Mouse (Mus musculus) hindbrain, postnatal 0 days (tissue): ENCODE measurements around the gene Hist1h2br. TPM values are rescaled to one million over a fixed set of nuclear protein-coding genes. Genes with fewer than 3 reads are reported as not detected.
A peak's percentile ranks its signal among the peaks of the same experiment; 100 is the strongest.
"Not testable (repeated sequence)": the region's sequence is repeated elsewhere in the genome, so short reads cannot be mapped to it uniquely, and the experiment has no call there.

Source experiments
- ATAC-seq: fragments of 200-750 bp; cut with Nextera tagmentation; 2 replicates; pipeline ENCODE4 v1.8.0; 2017; ENCODE audit warnings: mild to moderate bottlenecking, moderate TSS enrichment, moderate library complexity
- DNase-seq: peaks from one replicate; pipeline ENCODE4 v3.0.0-alpha.2; 2015; ENCODE audit warnings: low spot score
- H3K27ac ChIP-seq: fragments of 300-500 bp; sonication (generic); 2 replicates; pipeline ENCODE4 v1.5.1; 2014; ENCODE audit warnings: mild to moderate bottlenecking
- H3K27me3 ChIP-seq: fragments of 300-500 bp; sonication (generic); 2 replicates; pipeline ENCODE4 v1.6.1; 2014; ENCODE audit warnings: low read length, mixed read lengths; ENCODE audit not compliant: insufficient read depth
- H3K36me3 ChIP-seq: fragments of 300-500 bp; sonication (generic); 2 replicates; pipeline ENCODE4 v1.6.1; 2014; ENCODE audit warnings: low read length, mixed read lengths; ENCODE audit not compliant: insufficient read depth
- H3K4me1 ChIP-seq: fragments of 300-500 bp; sonication (generic); 2 replicates; pipeline ENCODE4 v1.6.1; 2014; ENCODE audit warnings: antibody characterized with exemption, low read length, mixed read lengths; ENCODE audit not compliant: insufficient read depth
- H3K4me2 ChIP-seq: fragments of 300-500 bp; sonication (generic); 2 replicates; pipeline ENCODE4 v1.6.1; 2014; ENCODE audit warnings: low read depth, mild to moderate bottlenecking, low read length, moderate library complexity, mixed read lengths
- H3K4me3 ChIP-seq: fragments of 300-500 bp; sonication (generic); 2 replicates; pipeline ENCODE4 v1.5.1; 2014; ENCODE audit warnings: low read length
- H3K9ac ChIP-seq: fragments of 300-500 bp; sonication (generic); replicated peaks from 2 replicates; pipeline ENCODE4 v1.6.1; 2014; ENCODE audit warnings: mild to moderate bottlenecking, low read length, moderate library complexity, mixed read lengths
- H3K9me3 ChIP-seq: fragments of 300-500 bp; sonication (generic); 2 replicates; pipeline ENCODE4 v1.6.1; 2016; ENCODE audit warnings: low read length, mixed read lengths
- CTCF ChIP-seq: IDR thresholded peaks from 2 replicates; pipeline ENCODE4 v1.5.1; 2016; ENCODE audit warnings: antibody characterized with exemption, control low read depth, low read depth
- WGBS: fragments of 180-500 bp; shearing (Covaris S2); extraction: QIAGEN DNeasy Blood & Tissue Kit; methylation state at CpG from one replicate; pipeline ENCODE4 v1.1.7; 2014; 5-methylcytosine and 5-hydroxymethylcytosine counted together
- polyA plus RNA-seq: library from polyadenylated mRNA; unstranded; fragments of >200 nt; fragmentation: Nextera tagmentation; extraction: Ambion mirVana; gene quantifications from 2 replicates; pipeline ENCODE4 v1.2.1, GENCODE M21; 2015
- total RNA-seq: library from RNA; depleted of rRNA; stranded (reverse); fragments of >200 nt; gene quantifications from 2 replicates; pipeline ENCODE4 v1.2.3, GENCODE M21; 2014

Gene Hist1h2br
- total and polyA plus RNA-seq, 2 experiments from 2014 or later: 4.7 to 757 TPM

DNA sequence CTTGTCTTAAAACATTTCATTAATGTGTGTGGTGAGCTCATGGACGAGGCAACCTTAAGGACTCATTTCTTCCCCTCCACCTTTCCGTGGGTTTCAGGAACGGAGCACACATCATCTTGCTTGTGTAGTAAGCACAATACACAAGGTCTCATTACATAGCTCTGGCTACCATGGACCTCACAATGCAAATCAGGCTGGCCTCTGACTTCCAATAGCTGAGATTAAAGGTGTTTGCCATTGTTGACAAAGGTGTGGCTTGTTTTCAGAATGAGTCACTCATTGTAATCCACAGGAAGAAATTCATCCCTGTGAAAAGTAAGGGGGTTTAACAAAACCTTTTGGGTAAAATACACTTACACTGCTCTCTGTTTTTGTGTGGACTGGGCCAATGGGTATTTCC lies 5.0 kb upstream of the Hist1h2br start:
- Histone ChIP-seq H3K4me1 (no peaks in the 10 kb centered on the region), H3K27ac (no peak overlapping the region), H3K36me3 (no peaks in the 10 kb centered on the region), H3K9me3 (no peaks in the 10 kb centered on the region), H3K27me3 (no peaks in the 10 kb centered on the region), H3K4me3 (no peak overlapping the region), H3K4me2 (no peak overlapping the region), H3K9ac (no peak overlapping the region)
- no peak for ATAC-seq
- no peak for DNase-seq
- no peak for TF ChIP-seq CTCF
- WGBS: 87% methylated on average over 3 of the region's 3 CpGs

DNA sequence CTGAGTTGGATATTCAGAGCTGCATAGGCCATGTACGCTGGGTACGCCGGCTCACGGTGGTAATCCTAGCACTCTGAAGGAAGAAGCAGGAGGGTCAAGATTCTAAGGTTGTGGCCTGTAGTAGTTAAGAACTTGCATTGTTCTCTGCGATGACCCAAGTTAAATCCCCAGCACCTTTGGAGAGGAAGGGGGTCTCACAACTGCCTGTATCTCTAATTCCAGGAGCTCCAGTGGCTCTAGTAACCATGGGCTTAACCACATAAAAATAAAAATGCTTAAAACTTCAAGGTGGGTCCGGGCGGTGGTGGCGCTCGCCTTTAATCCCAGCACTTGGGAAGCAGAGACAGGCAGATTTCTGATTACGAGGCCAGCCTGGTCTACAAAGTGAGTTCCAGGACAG lies 3.2 kb upstream of the Hist1h2br start:
- Histone ChIP-seq H3K4me1 (no peaks in the 10 kb centered on the region), H3K9ac (no peak overlapping the region), H3K9me3 (no peaks in the 10 kb centered on the region), H3K27me3 (no peaks in the 10 kb centered on the region), H3K4me3 (no peak overlapping the region), H3K4me2 (no peak overlapping the region), H3K36me3 (no peaks in the 10 kb centered on the region), H3K27ac (no peak overlapping the region)
- TF ChIP-seq CTCF: no peak
- DNase-seq (no peak), ATAC-seq (no peak)
- WGBS: 89% methylated on average over 10 of the region's 10 CpGs

DNA sequence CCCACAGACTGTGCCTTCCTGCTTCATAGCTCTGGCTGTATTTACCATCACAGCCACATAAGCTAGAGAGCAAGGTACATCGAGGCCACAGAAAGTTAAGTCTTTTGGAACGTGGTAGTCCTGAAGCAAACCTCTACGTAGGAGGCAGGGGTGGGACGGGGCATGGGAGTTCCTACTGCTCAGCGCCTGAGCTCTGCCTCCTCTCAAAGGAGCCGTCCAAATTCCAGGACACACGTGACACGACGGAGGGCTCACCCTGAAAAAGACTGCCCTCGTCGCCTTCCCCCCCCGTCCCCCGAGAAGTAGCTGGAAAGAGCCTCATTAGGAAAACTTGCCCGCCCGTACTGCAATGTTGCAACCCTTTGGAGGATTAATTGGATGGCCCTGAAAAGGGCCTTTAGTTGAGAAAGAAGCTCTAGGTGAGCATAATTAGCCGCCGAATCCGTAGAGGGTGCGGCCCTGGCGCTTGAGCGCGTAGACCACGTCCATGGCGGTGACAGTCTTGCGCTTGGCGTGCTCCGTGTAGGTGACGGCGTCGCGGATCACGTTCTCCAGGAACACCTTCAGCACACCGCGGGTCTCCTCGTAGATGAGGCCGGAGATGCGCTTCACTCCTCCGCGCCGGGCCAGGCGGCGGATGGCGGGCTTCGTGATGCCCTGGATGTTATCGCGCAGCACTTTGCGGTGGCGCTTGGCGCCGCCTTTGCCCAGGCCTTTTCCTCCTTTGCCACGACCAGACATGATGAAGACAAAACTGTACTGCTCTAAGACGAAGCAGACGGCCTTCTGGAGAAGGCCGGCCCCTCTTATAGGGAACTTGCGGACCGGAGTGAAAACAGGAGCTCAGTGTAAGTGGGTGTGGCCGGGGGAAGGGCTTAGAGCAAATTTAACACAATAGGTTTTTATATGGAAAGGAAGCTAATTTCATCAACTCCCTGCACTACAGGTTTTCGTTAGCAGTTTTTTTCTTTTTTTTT lies 1.8 kb upstream of the Hist1h2br start, which contains the start of gene Hist1h4n:
Hist1h4n (minus strand) TSS at position 779 of the 977 bp plus-strand sequence.
- H3K4me3 ChIP-seq, DNase-seq, H3K27ac ChIP-seq, H3K27me3 ChIP-seq, H3K36me3 ChIP-seq, H3K9me3 ChIP-seq, H3K9ac ChIP-seq, H3K4me1 ChIP-seq: not testable (repeated sequence)
- ATAC-seq: peak; percentile 88
- under 1% methylated on average over 22 of the region's 58 CpGs for WGBS
- H3K4me2 ChIP-seq: peak within 1 kb of the TSS; percentile 36; the same call in 1 of the 2 replicates

DNA sequence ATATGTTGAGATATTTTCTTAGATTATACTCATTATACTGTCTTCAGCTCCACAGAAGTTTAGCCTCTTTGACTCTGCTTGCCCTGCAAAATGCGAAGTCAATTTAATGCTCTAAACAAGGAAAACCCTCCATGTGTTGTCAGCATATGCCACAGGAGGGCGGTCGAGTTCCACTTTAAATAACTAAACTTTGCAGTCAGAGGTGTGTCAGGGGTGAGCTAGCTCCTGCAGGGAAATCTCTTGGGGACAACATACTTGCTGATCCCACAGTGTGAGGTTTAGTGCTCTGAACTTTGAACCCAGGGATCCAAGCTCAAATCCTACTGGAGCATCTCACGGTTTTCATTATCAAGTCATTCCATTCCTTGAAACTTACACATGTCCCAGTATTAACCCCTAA lies 7.0 kb downstream of the Hist1h2br start:
- not testable (repeated sequence) for H3K9me3 ChIP-seq, DNase-seq, H3K27ac ChIP-seq, H3K36me3 ChIP-seq, H3K4me3 ChIP-seq, H3K27me3 ChIP-seq, H3K4me1 ChIP-seq, H3K9ac ChIP-seq, H3K4me2 ChIP-seq
- no CpG with 5 or more reads among the region's 4 CpGs for WGBS
- peak; percentile 67 for ATAC-seq

DNA sequence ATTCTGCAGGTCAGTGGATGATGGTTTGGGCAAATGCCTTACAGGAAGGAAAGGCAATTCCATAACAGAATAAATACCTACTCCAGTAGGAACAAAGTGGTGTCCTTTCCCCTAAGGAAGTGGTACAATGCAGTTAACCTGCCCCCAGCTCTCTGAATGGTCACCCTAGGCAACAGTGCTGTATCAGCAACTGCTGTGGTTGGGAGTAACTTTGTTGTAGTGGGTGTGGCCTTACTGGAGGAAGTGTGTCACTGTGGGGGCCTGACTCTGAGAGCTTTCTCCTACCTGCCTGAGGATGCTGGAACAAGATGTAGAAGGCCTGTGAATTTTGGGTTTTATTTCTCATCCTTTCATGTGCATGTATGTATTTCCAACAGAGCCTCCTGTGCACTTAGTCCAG lies 12.8 kb downstream of the Hist1h2br start:
- not testable (repeated sequence) for H3K4me2 ChIP-seq, DNase-seq, H3K4me1 ChIP-seq, H3K9me3 ChIP-seq, H3K27ac ChIP-seq, H3K9ac ChIP-seq, H3K36me3 ChIP-seq, H3K27me3 ChIP-seq, H3K4me3 ChIP-seq, ATAC-seq

DNA sequence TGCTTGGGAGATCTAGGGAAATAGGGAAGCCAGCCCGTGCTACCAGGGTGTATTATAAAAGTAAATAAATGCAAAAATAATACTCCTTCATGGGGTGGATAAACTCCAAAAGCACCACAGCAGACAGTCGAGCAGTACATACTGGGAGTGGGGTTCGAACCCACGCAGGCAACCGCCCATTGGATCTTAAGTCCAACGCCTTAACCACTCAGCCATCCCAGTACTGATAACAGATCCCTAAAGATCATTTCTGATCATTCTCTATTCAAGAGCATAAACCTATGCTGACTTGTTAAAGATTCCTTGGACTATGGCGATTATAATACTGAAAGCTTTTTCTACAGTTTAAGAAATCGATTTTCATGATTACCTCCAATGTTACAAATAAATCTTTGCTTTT lies 14.3 kb downstream of the Hist1h2br start:
- Histone ChIP-seq H3K36me3 (no peaks in the 10 kb centered on the region), H3K4me3 (no peak overlapping the region), H3K4me2 (no peak overlapping the region), H3K9me3 (no peaks in the 10 kb centered on the region), H3K9ac (no peak overlapping the region), H3K27ac (no peak overlapping the region), H3K27me3 (no peaks in the 10 kb centered on the region), H3K4me1 (no peaks in the 10 kb centered on the region)
- no peak for ATAC-seq
- WGBS: 24% methylated on average over 8 of the region's 8 CpGs
- no peak for TF ChIP-seq CTCF
- DNase-seq: no peak

DNA sequence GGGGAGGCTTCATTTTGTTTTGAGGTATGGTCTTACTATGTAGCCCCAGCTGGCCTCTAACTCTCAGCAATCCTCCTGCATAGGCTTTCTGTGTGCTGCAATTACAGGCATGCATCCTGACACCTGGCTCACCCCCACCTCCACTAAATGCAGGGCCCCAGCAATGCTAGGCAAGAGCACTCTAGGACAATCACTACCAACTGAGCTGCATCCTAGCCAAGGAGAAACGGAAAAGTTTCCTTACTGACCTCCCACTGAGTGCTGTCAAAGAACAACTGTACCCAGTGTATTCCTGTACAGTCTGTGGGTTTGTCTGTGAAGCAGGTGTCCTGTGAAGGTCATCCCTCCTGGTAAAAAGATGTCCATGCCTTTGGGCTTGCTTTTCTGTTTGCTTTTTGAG lies 17.2 kb downstream of the Hist1h2br start:
- H3K4me3 ChIP-seq: not testable (repeated sequence)

More for the DNA sequence above, 17.2 kb downstream of the Hist1h2br start:
- not testable (repeated sequence) for H3K9me3 ChIP-seq, H3K27ac ChIP-seq, DNase-seq, H3K4me1 ChIP-seq, H3K27me3 ChIP-seq, ATAC-seq, H3K9ac ChIP-seq, H3K36me3 ChIP-seq, H3K4me2 ChIP-seq
- 33% methylated on average over 1 of the region's 1 CpGs for WGBS
